Mouse (Mus musculus): ENCODE measurements around the gene Gm5938. TPM values are rescaled to one million over a fixed set of nuclear protein-coding genes. Genes with fewer than 3 reads are reported as not detected.

Gm5938 gene
- total RNA-seq (2021) = not detected in 2 replicates
- long read RNA-seq = 0 reads

GRCm38 (mm10) chrX:78125167-78125566 lies at the start of gene Gm5938:
Gene Gm5938, plus strand, starts transcription at chrX:78125467.
- DNase-seq = no peak

GRCm38 (mm10) chrX:78091274-78091673 lies 34.0 kb upstream of the Gm5938 start, which contains the start of gene Obp1a:
Gene Obp1a, minus strand, starts transcription at chrX:78091374.
- no peak for DNase-seq

Other genes starting within 250 kb of the Gm5938 start
- not detected in 2 replicates for gene 5430402E10Rik, start 200.4 kb upstream of the Gm5938 start, total RNA-seq (2021)
- not detected in 2 replicates for gene Obp1a, start 34.1 kb upstream of the Gm5938 start, total RNA-seq (2021)
- gene Obp1b, start 61.3 kb downstream of the Gm5938 start, total RNA-seq (2021) = not detected in 2 replicates
- not detected in 2 replicates for gene Gm14743, start 120.5 kb downstream of the Gm5938 start, total RNA-seq (2021)
- gene 4930480E11Rik, start 244.2 kb downstream of the Gm5938 start, total RNA-seq (2021) = not detected in 2 replicates